Mouse (Mus musculus): Measurements from ENCODE around the gene Nckipsd. TPM values are rescaled to one million over a fixed set of nuclear protein-coding genes. Genes with fewer than 3 reads are reported as not detected.

Gene Nckipsd
- polyA plus RNA-seq, 1 experiment from 2014 or later: 13.9 TPM

GRCm38 (mm10) chr9:108858792-108859527 is 50.8 kb downstream of the Nckipsd start:
- 78% methylated on average over 8 of the region's 8 CpGs for WGBS
- Histone ChIP-seq H3K9ac (ENCODE audit: low read length) (no peak overlapping the region), H3K4me1 (ENCODE audit: control insufficient read depth, insufficient read depth, low read length) (peaks cover 4% of the 10 kb centered on the region; the same call in 1 of the 2 replicates), H3K27ac (replicated peaks; ENCODE audit: low read depth, low read length) (no peak overlapping the region), H3K4me2 (ENCODE audit: low read depth, severe bottlenecking) (no peak overlapping the region), H3K4me3 (ENCODE audit: low read depth, low read length) (no peak overlapping the region), H3K9me3 (ENCODE audit: control insufficient read depth, low read length) (no peaks in the 10 kb centered on the region), H3K27me3 (ENCODE audit: control insufficient read depth, insufficient read depth, low read length) (no peaks in the 10 kb centered on the region), H3K36me3 (ENCODE audit: control insufficient read depth, insufficient read depth, low read length) (no peaks in the 10 kb centered on the region; the same call in 1 of the 2 replicates)
- DNase-seq (ENCODE audit: low spot score): no peak
- ATAC-seq (ENCODE audit: insufficient number of reproducible peaks, low FRiP score, low TSS enrichment, low read depth): no peak

Small RNAs within 50 kb of the gene (microRNA-seq; reads per million reads assigned to microRNA genes)
- not detected for gene Gm23156

Other genes starting within 250 kb of the Nckipsd start
- gene Impdh2, start 248.1 kb upstream of the Nckipsd start, polyA plus RNA-seq (2014; fragmentation: Nextera tagmentation; extraction: Ambion mirVana): 237 and 247 TPM in 2 replicates
- gene Ndufaf3, start 240.9 kb upstream of the Nckipsd start, polyA plus RNA-seq (2014; fragmentation: Nextera tagmentation; extraction: Ambion mirVana): 44.3 and 47.5 TPM in 2 replicates
- 183 and 195 TPM in 2 replicates for gene Dalrd3, start 238.5 kb upstream of the Nckipsd start, polyA plus RNA-seq (2014; fragmentation: Nextera tagmentation; extraction: Ambion mirVana)
- gene Wdr6, start 229.6 kb upstream of the Nckipsd start, polyA plus RNA-seq (2014; fragmentation: Nextera tagmentation; extraction: Ambion mirVana): 152 and 167 TPM in 2 replicates
- gene P4htm, start 210.7 kb upstream of the Nckipsd start, polyA plus RNA-seq (2014; fragmentation: Nextera tagmentation; extraction: Ambion mirVana): 6.7 and 7.2 TPM in 2 replicates
- 45.0 and 49.8 TPM in 2 replicates for gene Arih2, start 159.0 kb upstream of the Nckipsd start, polyA plus RNA-seq (2014; fragmentation: Nextera tagmentation; extraction: Ambion mirVana)
- gene Slc25a20, start 146.3 kb upstream of the Nckipsd start, polyA plus RNA-seq (2014; fragmentation: Nextera tagmentation; extraction: Ambion mirVana): 23.2 and 31.4 TPM in 2 replicates
- 32.5 and 35.2 TPM in 2 replicates for gene Prkar2a, start 119.1 kb upstream of the Nckipsd start, polyA plus RNA-seq (2014; fragmentation: Nextera tagmentation; extraction: Ambion mirVana)
- 129 and 136 TPM in 2 replicates for gene Ip6k2, start 24.6 kb upstream of the Nckipsd start, polyA plus RNA-seq (2014; fragmentation: Nextera tagmentation; extraction: Ambion mirVana)
- 0.10 and 0.20 TPM in 2 replicates for gene Celsr3, start 18.0 kb downstream of the Nckipsd start, polyA plus RNA-seq (2014; fragmentation: Nextera tagmentation; extraction: Ambion mirVana)
- gene Slc26a6, start 44.9 kb downstream of the Nckipsd start, polyA plus RNA-seq (2014; fragmentation: Nextera tagmentation; extraction: Ambion mirVana): 12.5 and 13.5 TPM in 2 replicates
- not detected in 2 replicates for gene Tmem89, start 106.3 kb downstream of the Nckipsd start, polyA plus RNA-seq (2014; fragmentation: Nextera tagmentation; extraction: Ambion mirVana)
- 463 and 485 TPM in 2 replicates for gene Uqcrc1, start 128.3 kb downstream of the Nckipsd start, polyA plus RNA-seq (2014; fragmentation: Nextera tagmentation; extraction: Ambion mirVana)
- gene Col7a1, start 145.2 kb downstream of the Nckipsd start, polyA plus RNA-seq (2014; fragmentation: Nextera tagmentation; extraction: Ambion mirVana): 4.7 and 5.0 TPM in 2 replicates
- 0.21 TPM in 1 of 2 replicates, not detected in the other for gene Ucn2, start 177.6 kb downstream of the Nckipsd start, polyA plus RNA-seq (2014; fragmentation: Nextera tagmentation; extraction: Ambion mirVana)
- gene Pfkfb4, start 183.4 kb downstream of the Nckipsd start, polyA plus RNA-seq (2014; fragmentation: Nextera tagmentation; extraction: Ambion mirVana): 9.4 and 13.3 TPM in 2 replicates
- gene Shisa5, start 230.2 kb downstream of the Nckipsd start, polyA plus RNA-seq (2014; fragmentation: Nextera tagmentation; extraction: Ambion mirVana): 38.9 and 43.3 TPM in 2 replicates

Measured in limb, embryonic 11.5 days (tissue).